18 mouse cellular contexts compared by ENCODE assay signal in the genomic region with DNA sequence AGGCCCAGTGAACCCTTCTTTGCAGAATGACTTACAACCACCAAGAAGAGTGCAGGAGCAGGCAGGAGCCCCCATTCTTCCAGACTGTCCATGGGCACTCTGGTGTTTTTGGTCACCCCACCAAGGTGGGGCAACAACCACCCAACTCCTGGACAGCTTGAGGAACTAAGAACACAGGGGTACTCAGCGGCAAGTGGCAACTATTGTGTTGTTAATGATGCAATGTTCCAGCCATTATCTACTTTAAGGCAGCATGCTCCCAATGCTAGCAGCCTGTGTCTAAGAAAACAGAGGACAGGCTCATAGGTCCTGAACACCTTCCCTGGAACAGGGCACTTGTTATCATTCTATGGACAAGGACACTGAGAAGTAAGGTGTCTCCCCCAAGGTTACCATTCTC.
"Had no signal": no experiment of that assay in that cellular context is flagged by ENCODE, and none has a peak within 500 bp of the region (broad histone marks: within the 10 kb centered on the region; RNA-seq: fewer than 3 reads in every experiment).

No protein-coding gene starts in this region.

- H3K27me3 ChIP-seq: liver, embryonic 15.5 days; lung, embryonic 15.5 days; megakaryocyte, embryonic 14.5 days; neural tube, embryonic 12.5 days had no signal

- H3K4me2 ChIP-seq: liver, embryonic 15.5 days; lung, embryonic 15.5 days; neural tube, embryonic 12.5 days had no signal

- H3K9ac ChIP-seq: liver, embryonic 15.5 days; lung, embryonic 15.5 days; midbrain, embryonic 12.5 days; neural tube, embryonic 12.5 days had no signal

- ATAC-seq: lung, postnatal 0 days; midbrain, embryonic 16.5 days had no signal

- H3K27ac ChIP-seq: liver, embryonic 15.5 days; lung, embryonic 15.5 days; macrophage; midbrain, embryonic 12.5 days; neural tube, embryonic 12.5 days had no signal

- H3K4me1 ChIP-seq: liver, embryonic 15.5 days; lung, embryonic 15.5 days; megakaryocyte, embryonic 14.5 days had no signal

- H3K4me3 ChIP-seq: liver, embryonic 15.5 days; lung, embryonic 15.5 days; megakaryocyte, embryonic 14.5 days; midbrain, embryonic 12.5 days; neural tube, embryonic 12.5 days had no signal

- H3K9me3 ChIP-seq: liver, embryonic 15.5 days; lung, embryonic 15.5 days; midbrain, embryonic 12.5 days; neural tube, embryonic 12.5 days had no signal

- DNase-seq: lung, adult 18-20 months; lung, postnatal 14 days; lung, postnatal 36 days; midbrain, embryonic 14.5 days; right cerebral cortex, postnatal 14 days; right cerebral cortex, postnatal 4 days; spleen, adult 18-20 months; thymus, adult 18-20 months; thymus, postnatal 14 days; thymus, postnatal 36 days had no signal

- H3K36me3 ChIP-seq: liver, embryonic 15.5 days; lung, embryonic 15.5 days; midbrain, embryonic 12.5 days; neural tube, embryonic 12.5 days had no signal
